Mouse (Mus musculus) ES-Bruce4 (cell line): ENCODE data around the gene Mbd4.

ENCODE experiments used
- CTCF ChIP-seq: IDR thresholded peaks from one replicate; pipeline ENCODE4 v1.8.1; 2011; ENCODE audit warnings: low read depth, low read length
- POLR2A ChIP-seq: IDR thresholded peaks from one replicate; pipeline ENCODE4 v1.8.1; 2011; ENCODE audit warnings: low read length; ENCODE audit not compliant: insufficient read depth

DNA sequence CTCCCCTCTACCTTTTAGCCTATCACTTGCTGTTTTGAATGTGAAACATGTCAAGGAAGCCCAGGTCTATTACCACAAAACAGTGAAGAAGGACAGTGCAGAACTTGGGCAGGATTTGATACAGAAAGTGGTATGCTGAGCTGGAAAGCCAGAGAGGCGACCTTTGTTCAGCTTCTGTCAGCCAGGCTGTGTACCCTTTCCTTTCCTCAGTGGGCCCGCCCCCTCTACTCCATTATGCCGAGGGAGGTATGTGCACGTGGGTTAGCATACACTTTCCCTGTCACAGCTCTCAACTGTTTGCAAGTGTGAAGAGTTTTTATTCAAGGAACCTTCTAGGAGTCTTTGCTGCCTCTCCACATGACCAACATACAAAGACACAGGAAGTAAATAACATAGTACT lies 6.1 kb upstream of the Mbd4 start:
- TF ChIP-seq POLR2A (no peak), CTCF (no peak)
